Mouse (Mus musculus): ENCODE results near the gene Tmem231.

GRCm38 (mm10) chr8:111881591-111881990, 52.1 kb downstream of the Tmem231 start:
- TF ChIP-seq CTCF (IDR thresholded peaks at IDR 0.05; ENCODE audit: extremely low read depth, insufficient read depth, insufficient read length, insufficient replicate concordance), result peak; percentile 72; the same call in 1 of the 2 replicates
- TF ChIP-seq POLR2A (IDR thresholded peaks at IDR 0.05; ENCODE audit: low read depth, low read length), result no peak

All from spleen, adult 2 months (tissue).